Mouse (Mus musculus) ES-Bruce4 (cell line): ENCODE measurements around the gene Gm14214. TPM values are rescaled to one million over a fixed set of nuclear protein-coding genes. Genes with fewer than 3 reads are reported as not detected.

Source experiments
- H3K27ac ChIP-seq: 2 replicates; pipeline ENCODE4 v1.5.1; 2012; ENCODE audit warnings: low read length, inconsistent platforms; ENCODE audit not compliant: insufficient read depth
- H3K27me3 ChIP-seq: 2 replicates; pipeline ENCODE4 v1.6.1; 2012; ENCODE audit warnings: mild to moderate bottlenecking, low read length, inconsistent platforms; ENCODE audit not compliant: control insufficient read depth, poor library complexity, insufficient read depth, severe bottlenecking
- H3K36me3 ChIP-seq: 2 replicates; pipeline ENCODE4 v1.6.1; 2012; ENCODE audit warnings: inconsistent platforms, mild to moderate bottlenecking, low read length, moderate library complexity; ENCODE audit not compliant: control insufficient read depth, poor library complexity, insufficient read depth, severe bottlenecking
- H3K4me1 ChIP-seq: one replicate; pipeline ENCODE4 v1.8.1; 2011; ENCODE audit warnings: low read length; ENCODE audit not compliant: control insufficient read depth, insufficient read depth
- H3K4me3 ChIP-seq: 2 replicates; pipeline ENCODE4 v1.5.1; 2011; ENCODE audit warnings: low read depth, mild to moderate bottlenecking, low read length
- H3K9ac ChIP-seq: 2 replicates; pipeline ENCODE4 v1.6.1; 2012; ENCODE audit warnings: low read depth, mild to moderate bottlenecking, inconsistent platforms; ENCODE audit not compliant: poor library complexity, severe bottlenecking
- H3K9me3 ChIP-seq: replicated peaks from 2 replicates; pipeline ENCODE4 v1.6.1; 2012; ENCODE audit warnings: mild to moderate bottlenecking, low read length, inconsistent platforms; ENCODE audit not compliant: control insufficient read depth, poor library complexity, insufficient read depth, severe bottlenecking
- CTCF ChIP-seq: IDR thresholded peaks from one replicate; pipeline ENCODE4 v1.8.1; 2011; ENCODE audit warnings: low read depth, low read length
- EP300 ChIP-seq: IDR thresholded peaks from 2 replicates; pipeline ENCODE4 v1.6.1; 2011; ENCODE audit warnings: low read depth, low read length; ENCODE audit not compliant: insufficient read depth
- POLR2A ChIP-seq: IDR thresholded peaks from one replicate; pipeline ENCODE4 v1.8.1; 2011; ENCODE audit warnings: low read length; ENCODE audit not compliant: insufficient read depth
- polyA plus RNA-seq: library from polyadenylated mRNA; stranded (reverse); fragments of >200 nt; gene quantifications from 2 replicates; pipeline ENCODE4 v1.2.4, GENCODE M21; 2011; ENCODE audit warnings: low read depth; ENCODE audit not compliant: missing spikeins, insufficient read depth, insufficient read length

Gene Gm14214
- polyA plus RNA-seq, 1 experiment = 1.2 TPM

- H3K4me1 ChIP-seq = no peaks in the 10 kb centered on the region
- no peaks in the 10 kb centered on the region for H3K36me3 ChIP-seq
- TF ChIP-seq POLR2A = no peak
- TF ChIP-seq EP300 = no peak
- no peak for TF ChIP-seq CTCF
- no peak overlapping the region for H3K4me3 ChIP-seq
- no peaks in the 10 kb centered on the region for H3K9me3 ChIP-seq
- no peaks in the 10 kb centered on the region for H3K27me3 ChIP-seq
- no peak overlapping the region for H3K9ac ChIP-seq
- no peak overlapping the region for H3K27ac ChIP-seq
These were observed 25.9 kb downstream of the Gm14214 start for GRCm38 (mm10) chr2:154743915-154744314.

- TF ChIP-seq EP300 (no peak), POLR2A (no peak), CTCF (no peak)
- no peaks in the 10 kb centered on the region for H3K9me3 ChIP-seq
- H3K4me1 ChIP-seq = no peaks in the 10 kb centered on the region
- no peaks in the 10 kb centered on the region for H3K27me3 ChIP-seq
- no peak overlapping the region for H3K27ac ChIP-seq
- H3K9ac ChIP-seq = no peak overlapping the region
- H3K36me3 ChIP-seq = no peaks in the 10 kb centered on the region
- H3K4me3 ChIP-seq = no peak overlapping the region
These were observed 26.7 kb downstream of the Gm14214 start for GRCm38 (mm10) chr2:154742911-154743819.

GRCm38 (mm10) chr2:154738621-154739020 is 31.2 kb downstream of the Gm14214 start:
- Histone ChIP-seq H3K36me3 (no peaks in the 10 kb centered on the region), H3K27ac (no peak overlapping the region), H3K27me3 (no peaks in the 10 kb centered on the region), H3K4me3 (no peak overlapping the region), H3K9ac (no peak overlapping the region), H3K9me3 (no peaks in the 10 kb centered on the region), H3K4me1 (no peaks in the 10 kb centered on the region)
- TF ChIP-seq EP300 = no peak

- Histone ChIP-seq H3K36me3 (no peaks in the 10 kb centered on the region), H3K4me3 (no peak overlapping the region), H3K4me1 (no peaks in the 10 kb centered on the region), H3K27ac (no peak overlapping the region), H3K9ac (no peak overlapping the region), H3K9me3 (no peaks in the 10 kb centered on the region), H3K27me3 (no peaks in the 10 kb centered on the region)
- TF ChIP-seq POLR2A (no peak), EP300 (no peak), CTCF (no peak)
These were observed 33.8 kb downstream of the Gm14214 start for GRCm38 (mm10) chr2:154735986-154736385.

GRCm38 (mm10) chr2:154735416-154735815 is 34.4 kb downstream of the Gm14214 start:
- Histone ChIP-seq H3K27ac (no peak overlapping the region), H3K9me3 (no peaks in the 10 kb centered on the region), H3K4me1 (no peaks in the 10 kb centered on the region), H3K4me3 (no peak overlapping the region), H3K27me3 (no peaks in the 10 kb centered on the region), H3K36me3 (no peaks in the 10 kb centered on the region), H3K9ac (no peak overlapping the region)
- TF ChIP-seq POLR2A (no peak), EP300 (no peak), CTCF (no peak)

- Histone ChIP-seq H3K9ac (no peak overlapping the region), H3K27me3 (no peaks in the 10 kb centered on the region), H3K9me3 (no peaks in the 10 kb centered on the region), H3K36me3 (no peaks in the 10 kb centered on the region), H3K4me1 (no peaks in the 10 kb centered on the region), H3K4me3 (no peak overlapping the region), H3K27ac (no peak overlapping the region)
- TF ChIP-seq POLR2A (no peak), EP300 (no peak), CTCF (no peak)
These were observed 34.9 kb downstream of the Gm14214 start for GRCm38 (mm10) chr2:154734977-154735376.
